Mouse (Mus musculus): Measurements from ENCODE around the gene Spata5. TPM values are rescaled to one million over a fixed set of nuclear protein-coding genes. Genes with fewer than 3 reads are reported as not detected.

Gene Spata5
- polyA plus RNA-seq, 1 experiment from 2014 or later, result 26.2 TPM

DNA sequence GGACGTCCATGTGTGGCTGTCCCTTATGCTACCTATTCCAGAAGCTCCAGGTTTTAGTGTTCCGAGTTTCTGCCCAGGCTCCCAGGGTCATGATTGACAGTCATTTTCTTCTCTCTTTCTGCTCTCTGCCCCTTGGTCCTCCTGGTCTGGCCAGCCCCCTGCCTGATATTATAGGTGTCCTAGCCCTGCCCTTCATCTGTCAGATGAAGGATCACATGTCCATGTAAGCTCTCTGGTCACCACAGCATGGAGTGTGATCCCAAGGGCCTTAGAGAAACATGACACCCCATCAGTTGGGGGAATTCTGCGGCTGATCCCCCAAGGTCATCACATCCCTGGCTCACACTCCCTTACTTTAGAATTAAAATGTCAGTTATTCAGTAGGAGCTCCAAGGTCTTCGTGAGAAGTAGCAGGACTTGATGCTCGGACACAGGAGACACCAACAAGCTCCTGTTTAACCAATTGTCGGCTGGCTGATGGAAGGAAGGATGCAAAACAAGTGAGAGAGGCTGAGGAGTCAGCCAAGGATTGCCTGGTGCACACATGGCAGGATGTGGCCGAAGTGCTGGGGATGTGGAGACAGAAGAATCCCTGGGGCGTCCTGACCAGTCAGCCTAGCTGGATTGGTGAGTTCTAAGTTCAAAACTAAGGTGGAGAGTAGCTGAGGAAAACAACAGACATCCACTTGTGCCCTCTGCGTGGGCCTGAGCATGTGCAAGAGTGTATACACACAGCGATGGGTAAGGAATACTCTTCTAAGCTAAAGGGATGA, 195.4 kb downstream of the Spata5 start:
- Histone ChIP-seq H3K4me2 (ENCODE audit: low read depth, low read length) (no peak overlapping the region), H3K27ac (ENCODE audit: low read length) (no peak overlapping the region), H3K4me3 (ENCODE audit: low read length) (no peak overlapping the region), H3K4me1 (ENCODE audit: control insufficient read depth, insufficient read depth, low read length) (no peaks in the 10 kb centered on the region), H3K36me3 (ENCODE audit: control insufficient read depth, insufficient read depth, low read length) (no peaks in the 10 kb centered on the region), H3K27me3 (replicated peaks; ENCODE audit: control insufficient read depth, insufficient read depth, low read length) (no peaks in the 10 kb centered on the region), H3K9ac (ENCODE audit: low read depth, low read length) (no peak overlapping the region), H3K9me3 (ENCODE audit: control insufficient read depth, low read length) (no peaks in the 10 kb centered on the region)
- no peak for ATAC-seq
- WGBS, result 82% methylated on average over 10 of the region's 10 CpGs

- Histone ChIP-seq H3K9ac (ENCODE audit: low read depth, low read length) (no peak overlapping the region), H3K9me3 (ENCODE audit: control insufficient read depth, low read length) (no peaks in the 10 kb centered on the region), H3K36me3 (ENCODE audit: control insufficient read depth, insufficient read depth, low read length) (no peaks in the 10 kb centered on the region), H3K27ac (ENCODE audit: low read length) (no peak overlapping the region), H3K4me1 (ENCODE audit: control insufficient read depth, insufficient read depth, low read length) (no peaks in the 10 kb centered on the region), H3K4me3 (ENCODE audit: low read length) (no peak overlapping the region), H3K27me3 (replicated peaks; ENCODE audit: control insufficient read depth, insufficient read depth, low read length) (no peaks in the 10 kb centered on the region), H3K4me2 (ENCODE audit: low read depth, low read length) (no peak overlapping the region)
- ATAC-seq, result no peak
- WGBS, result 74% methylated on average over 21 of the region's 21 CpGs
These were observed 197.2 kb downstream of the Spata5 start for GRCm38 (mm10) chr3:37616586-37617547.

Other genes starting within 250 kb of the Spata5 start
- not detected in 2 replicates for gene Il21, start 187.3 kb upstream of the Spata5 start, polyA plus RNA-seq (2015; fragmentation: Nextera tagmentation; extraction: Ambion mirVana)
- 3.9 and 4.3 TPM in 2 replicates for gene Bbs12, start 107.3 kb upstream of the Spata5 start, polyA plus RNA-seq (2015; fragmentation: Nextera tagmentation; extraction: Ambion mirVana)
- gene Cetn4, start 107.2 kb upstream of the Spata5 start, polyA plus RNA-seq (2015; fragmentation: Nextera tagmentation; extraction: Ambion mirVana), result 1.1 and 1.9 TPM in 2 replicates
- 2.1 and 2.5 TPM in 2 replicates for gene Fgf2, start 71.5 kb upstream of the Spata5 start, polyA plus RNA-seq (2015; fragmentation: Nextera tagmentation; extraction: Ambion mirVana)
- 10.1 and 11.2 TPM in 2 replicates for gene Nudt6, start 315 bp downstream of the Spata5 start, polyA plus RNA-seq (2015; fragmentation: Nextera tagmentation; extraction: Ambion mirVana)
- gene Spry1, start 220.1 kb downstream of the Spata5 start, polyA plus RNA-seq (2015; fragmentation: Nextera tagmentation; extraction: Ambion mirVana), result 11.3 and 13.4 TPM in 2 replicates

Data from intestine, embryonic 16.5 days (tissue).